Mouse (Mus musculus) left cerebral cortex, adult 9 months (tissue): ENCODE results near the gene Ltbp2.
A peak's percentile ranks its signal among the peaks of the same experiment; 100 is the strongest.

ENCODE experiments used
- DNase-seq, 2 experiments: peaks; one replicate each; pipeline ENCODE4 v3.0.0; 2022; ENCODE audit warnings: low spot score in 2 of 2

The Ltbp2 gene

DNA sequence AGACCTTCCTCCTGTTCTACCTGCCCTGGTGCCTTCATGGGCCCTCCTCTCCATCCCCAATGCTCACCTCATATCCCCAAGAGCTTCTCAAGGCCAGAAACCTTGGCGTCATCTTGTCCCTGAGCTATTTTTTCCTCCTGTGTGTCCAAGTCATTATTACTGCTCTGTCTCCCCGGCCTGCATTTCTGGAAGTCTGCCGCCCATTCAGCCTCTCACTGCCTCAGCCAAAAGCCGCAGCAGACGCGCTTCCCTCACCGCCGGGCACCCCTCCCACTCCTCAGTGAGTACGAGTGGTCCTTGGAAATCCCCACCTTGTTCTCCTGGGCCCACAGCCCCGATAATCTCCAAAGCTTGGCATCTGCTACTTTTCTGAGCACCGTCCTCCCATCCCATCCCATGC lies 3.8 kb upstream of the Ltbp2 start:
- no peak for DNase-seq

DNA sequence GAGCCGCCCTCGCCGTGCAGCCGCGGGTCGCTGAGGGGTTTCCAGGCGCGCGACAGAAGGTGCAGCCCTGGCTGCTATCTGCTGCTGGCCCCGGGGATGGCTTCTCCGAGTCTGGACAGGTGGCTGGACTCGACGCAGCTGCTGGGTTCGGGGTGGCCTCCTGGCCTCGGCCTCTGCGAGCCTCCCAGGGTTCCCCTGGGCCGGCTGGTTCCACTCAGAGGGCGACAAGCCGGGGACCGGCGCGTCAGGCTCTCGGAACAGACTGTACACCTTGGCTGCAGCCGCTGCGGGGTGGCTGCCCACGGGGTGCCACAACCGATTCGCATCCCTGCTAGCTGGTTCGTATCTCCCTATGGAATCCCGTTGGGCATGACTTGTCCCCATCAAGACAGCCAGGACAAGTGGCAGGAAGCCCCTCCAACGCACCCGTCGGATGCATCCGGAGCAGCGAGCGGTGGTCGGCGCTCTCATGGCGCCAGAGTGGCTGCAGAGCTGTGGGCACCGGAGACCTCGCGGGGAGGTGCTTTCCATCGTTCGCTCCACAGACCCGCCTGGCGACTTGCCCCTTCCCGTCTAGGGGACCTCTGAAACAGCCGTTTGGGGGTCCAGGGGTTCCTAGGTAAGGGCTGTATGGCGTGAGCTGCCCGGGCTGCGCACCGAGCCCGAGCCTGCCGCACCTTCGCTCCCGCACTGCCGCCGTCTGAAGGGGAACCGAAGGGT lies 411 bp downstream of the Ltbp2 start:
- DNase-seq: no peak

DNA sequence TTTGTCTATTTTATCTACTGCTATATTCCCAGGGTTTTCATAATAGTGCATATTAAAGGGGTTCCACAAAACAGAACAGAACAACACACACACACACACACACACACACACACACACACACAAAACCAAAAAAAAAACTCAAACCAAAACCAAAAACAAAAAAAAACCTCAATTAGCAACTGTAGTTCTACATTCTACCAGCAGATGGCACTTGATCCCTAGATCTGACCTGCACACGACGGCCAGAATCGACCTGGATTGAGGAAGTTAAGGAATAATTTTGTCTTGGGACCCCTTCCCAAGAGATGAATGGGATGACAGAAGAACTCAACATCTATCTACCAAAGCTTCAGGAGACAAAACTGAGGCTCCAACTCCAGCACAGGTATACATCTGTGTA lies 2.9 kb downstream of the Ltbp2 start:
- no peak for DNase-seq

- no peak for DNase-seq
Observed at GRCm38 (mm10) chr12:84872310-84872709, 4.0 kb downstream of the Ltbp2 start.

- DNase-seq: no peak
Observed at GRCm38 (mm10) chr12:84865431-84865830, 10.9 kb downstream of the Ltbp2 start.

DNA sequence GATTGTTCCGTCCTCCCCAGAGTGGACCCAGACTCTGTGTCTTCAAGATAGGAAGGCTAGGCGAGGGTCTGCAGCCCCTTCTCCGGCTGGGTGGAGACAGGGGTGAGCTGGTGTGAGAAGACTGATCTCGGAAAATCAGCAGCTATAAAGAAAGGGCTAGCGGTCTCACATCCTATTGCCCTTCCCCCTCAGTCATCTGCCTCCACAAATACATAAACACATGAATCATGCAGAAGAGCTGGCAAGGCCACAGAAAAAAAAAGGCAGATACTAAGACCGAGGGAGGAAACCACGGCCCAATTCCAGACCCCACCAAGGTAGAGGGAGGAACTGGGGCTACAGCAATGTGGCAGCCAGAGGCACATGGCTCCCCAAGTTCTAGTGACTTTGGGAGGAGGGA lies 11.5 kb downstream of the Ltbp2 start:
- DNase-seq: no peak

- DNase-seq: peak in 1 of 2 experiments; percentile 50
Observed at GRCm38 (mm10) chr12:84863196-84863595, 13.1 kb downstream of the Ltbp2 start.

GRCm38 (mm10) chr12:84862136-84862910 lies 14.0 kb downstream of the Ltbp2 start:
- DNase-seq: peak in 1 of 2 experiments; percentile 10

GRCm38 (mm10) chr12:84858149-84859113 lies 17.9 kb downstream of the Ltbp2 start:
- no peak for DNase-seq

GRCm38 (mm10) chr12:84857706-84858105 lies 18.6 kb downstream of the Ltbp2 start:
- DNase-seq: no peak

- no peak for DNase-seq
Observed at GRCm38 (mm10) chr12:84856532-84856931, 19.8 kb downstream of the Ltbp2 start.

DNA sequence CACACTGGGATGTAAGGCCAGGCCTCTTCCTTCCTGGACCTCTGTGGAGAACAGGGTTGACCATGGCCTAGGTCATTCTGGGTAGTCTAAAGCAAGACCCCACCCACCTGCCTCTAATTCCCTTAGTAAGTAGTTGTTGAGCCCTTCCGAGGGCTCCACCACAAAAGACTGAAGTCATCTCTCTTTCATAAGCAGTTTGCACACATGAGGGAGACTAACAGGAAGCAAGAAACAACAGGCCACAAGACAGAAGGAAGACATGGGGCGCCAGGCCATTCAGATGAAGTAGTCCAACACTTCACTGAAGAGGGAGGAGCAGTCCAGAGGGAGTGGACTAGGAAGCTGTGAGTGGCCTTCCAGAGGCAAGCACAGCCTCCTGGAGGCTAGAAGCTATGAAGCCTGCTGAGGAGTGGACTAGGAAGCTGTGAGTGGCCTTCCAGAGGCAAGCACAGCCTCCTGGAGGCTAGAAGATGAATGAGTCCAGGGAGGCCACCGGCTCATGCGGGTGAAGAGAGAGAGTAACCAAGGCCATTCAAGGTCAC lies 21.2 kb downstream of the Ltbp2 start:
- no peak for DNase-seq

DNA sequence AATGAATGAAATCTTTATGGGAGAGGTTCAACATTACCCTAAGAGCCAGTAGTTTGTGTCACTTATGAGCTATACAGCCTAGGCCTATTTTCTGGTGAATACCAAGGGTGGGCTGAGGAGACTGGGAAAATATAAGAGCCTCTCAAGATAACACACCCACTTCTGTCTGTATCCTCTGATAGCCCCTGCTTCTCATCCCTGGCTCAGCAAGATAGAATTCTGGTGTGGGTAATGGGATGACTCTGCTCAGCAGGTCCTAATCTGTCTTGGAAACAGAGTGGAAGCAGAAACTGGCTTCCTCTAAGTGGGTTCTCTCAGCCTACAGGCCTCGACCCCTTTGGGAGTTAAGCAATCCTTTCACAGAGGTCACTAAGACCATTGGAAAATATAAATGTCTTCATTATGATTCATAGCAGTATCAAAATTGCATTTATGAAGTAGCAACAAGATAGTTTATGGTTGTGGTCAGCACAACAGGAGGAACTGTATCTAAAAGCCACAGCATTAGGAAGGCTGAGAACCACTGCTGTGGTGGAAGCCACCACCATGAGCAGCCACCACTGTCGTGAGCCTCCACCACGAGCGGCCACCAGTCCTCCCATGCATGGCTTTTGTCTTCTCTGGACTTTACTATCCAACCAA lies 21.8 kb downstream of the Ltbp2 start:
- DNase-seq: no peak

DNA sequence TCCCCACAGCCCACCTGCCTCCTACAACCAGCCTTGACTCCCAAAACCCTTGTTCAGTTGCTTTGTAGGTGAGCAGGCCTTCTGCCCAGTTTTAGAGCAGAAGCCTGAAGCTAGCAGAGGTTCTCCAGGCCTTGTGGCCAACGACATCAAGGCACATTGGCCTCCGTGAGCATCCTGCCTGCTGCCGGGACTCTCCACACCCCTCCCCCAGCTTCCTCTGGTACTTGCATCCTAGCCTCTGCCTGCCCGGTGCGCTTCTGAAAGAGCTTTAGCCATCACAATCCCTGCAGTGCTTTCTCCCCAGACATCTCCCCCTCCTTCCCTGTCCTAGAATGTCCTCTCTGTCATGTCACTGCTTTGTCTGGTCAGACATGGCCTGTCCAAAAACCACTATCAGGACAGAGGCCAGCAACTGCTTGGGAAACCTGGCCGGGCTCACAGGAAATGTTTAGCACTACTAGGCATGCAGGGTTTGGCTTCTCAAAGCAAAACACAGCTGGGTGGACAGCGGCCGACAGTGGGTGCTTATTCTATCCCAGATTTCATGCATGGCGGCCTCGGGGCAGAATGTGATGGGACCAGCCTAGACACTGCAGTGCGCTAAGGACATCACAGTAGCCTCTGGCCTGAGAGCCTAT lies 24.8 kb downstream of the Ltbp2 start:
- no peak for DNase-seq

GRCm38 (mm10) chr12:84847882-84848281 lies 28.4 kb downstream of the Ltbp2 start:
- DNase-seq: no peak

- no peak for DNase-seq
Observed at GRCm38 (mm10) chr12:84847480-84847879, 28.9 kb downstream of the Ltbp2 start.

DNA sequence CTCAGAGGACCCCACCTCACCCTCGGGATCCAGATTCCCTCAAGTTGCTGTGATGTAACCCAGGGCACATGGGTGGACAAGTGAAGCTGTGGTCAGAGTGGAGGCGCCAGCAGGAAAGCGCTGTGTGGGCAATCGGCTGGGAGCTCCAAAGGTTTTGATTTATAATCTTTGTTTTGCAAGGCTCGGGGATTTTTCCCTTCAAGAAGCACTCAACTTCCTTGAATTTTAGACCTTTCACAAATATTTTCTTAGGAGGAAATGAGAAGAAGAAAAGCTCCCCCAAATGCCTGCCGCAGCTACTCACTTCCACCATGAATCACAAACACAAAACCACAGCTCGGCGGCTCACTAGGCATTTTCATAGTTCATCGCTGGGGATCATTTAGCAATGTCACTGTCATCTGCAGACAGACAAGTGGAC lies 29.7 kb downstream of the Ltbp2 start:
- no peak for DNase-seq

GRCm38 (mm10) chr12:84842706-84843105 lies 33.6 kb downstream of the Ltbp2 start:
- DNase-seq: no peak

DNA sequence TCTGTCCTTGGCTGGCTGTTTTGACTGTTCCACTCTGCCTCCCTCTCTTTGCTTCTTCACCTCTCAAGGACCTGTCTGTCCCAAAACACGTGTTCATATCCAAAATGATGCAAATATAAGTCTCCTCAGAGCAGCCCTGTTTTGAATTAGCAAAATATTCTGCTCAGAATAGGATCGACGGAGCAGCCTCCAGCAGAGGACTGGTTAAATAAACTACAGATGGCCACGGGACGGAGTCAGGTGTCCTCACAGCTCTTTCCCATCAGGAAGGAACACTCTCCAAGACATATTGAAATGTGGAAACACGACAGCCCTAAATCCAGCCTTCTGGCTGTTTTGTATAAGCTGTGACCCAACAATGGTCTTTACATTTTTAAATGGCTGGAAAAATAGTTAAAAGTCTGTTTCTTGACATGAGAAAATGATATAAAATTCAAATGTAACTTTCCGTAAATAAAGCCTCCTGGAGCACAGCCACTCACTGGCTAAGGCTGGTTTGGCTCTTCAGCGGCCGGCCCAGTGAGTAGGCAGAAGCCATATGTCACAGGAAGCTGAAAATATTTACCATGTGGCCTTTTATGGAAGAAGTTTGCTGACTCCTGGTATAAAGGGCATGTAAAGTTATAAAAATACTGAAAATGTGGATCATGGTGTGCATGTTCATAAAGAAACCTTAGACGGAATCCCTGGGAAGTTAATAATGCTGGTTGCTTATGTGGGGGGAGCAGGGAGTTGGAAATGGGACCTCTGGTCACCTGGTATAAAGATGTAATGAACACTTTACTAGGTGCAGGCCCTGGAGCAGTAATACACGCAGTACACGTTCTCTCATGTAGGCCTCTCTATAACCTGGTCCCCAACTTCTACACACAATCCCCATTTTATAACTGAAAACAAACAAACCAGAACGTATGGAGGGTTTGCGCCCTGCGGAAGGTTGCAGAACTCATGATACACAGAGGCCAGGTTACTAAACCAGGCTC lies 34.9 kb downstream of the Ltbp2 start:
- DNase-seq: peak in 1 of 2 experiments; percentile 38

DNA sequence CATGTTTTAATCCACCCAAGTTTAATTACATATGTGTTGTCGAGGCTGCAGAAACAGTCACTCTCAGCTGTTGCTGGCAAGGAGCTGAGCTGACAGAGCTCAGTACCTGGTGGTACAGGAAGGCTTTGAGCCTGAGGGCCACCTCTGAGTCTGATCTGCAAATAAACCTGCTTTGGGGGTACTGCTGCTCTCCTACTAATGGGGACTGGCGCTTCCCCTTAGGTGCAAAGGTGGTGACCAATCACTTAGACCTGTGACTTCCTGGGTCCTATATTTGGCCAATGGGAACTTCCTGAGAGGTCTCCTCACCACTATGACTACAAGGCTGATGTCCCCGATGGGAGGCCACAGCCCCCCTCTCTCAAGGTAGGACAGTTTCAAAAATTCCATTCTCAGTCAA lies 35.6 kb downstream of the Ltbp2 start:
- DNase-seq: no peak
